Mouse (Mus musculus) forebrain, embryonic 12.5 days (tissue): ENCODE data around the gene Cdnf. TPM values are rescaled to one million over a fixed set of nuclear protein-coding genes. Genes with fewer than 3 reads are reported as not detected.

Source experiments
- ATAC-seq: fragments of 200-750 bp; cut with Nextera tagmentation; 2 replicates; pipeline ENCODE4 v1.8.0; 2017; ENCODE audit warnings: moderate TSS enrichment; ENCODE audit not compliant: low FRiP score
- H3K27ac ChIP-seq: fragments of 300-500 bp; sonication (generic); 2 replicates; pipeline ENCODE4 v1.5.1; 2016; ENCODE audit warnings: mild to moderate bottlenecking
- H3K27me3 ChIP-seq: fragments of 300-500 bp; sonication (generic); 2 replicates; pipeline ENCODE4 v1.6.1; 2016; ENCODE audit warnings: mild to moderate bottlenecking
- H3K36me3 ChIP-seq: fragments of 300-500 bp; sonication (generic); replicated peaks from 2 replicates; pipeline ENCODE4 v1.6.1; 2016; ENCODE audit warnings: mild to moderate bottlenecking
- H3K4me1 ChIP-seq: fragments of 300-500 bp; sonication (generic); 2 replicates; pipeline ENCODE4 v1.6.1; 2016
- H3K4me2 ChIP-seq: fragments of 300-500 bp; sonication (generic); 2 replicates; pipeline ENCODE4 v1.6.1; 2016; ENCODE audit warnings: mild to moderate bottlenecking, moderate library complexity
- H3K4me3 ChIP-seq: fragments of 300-500 bp; sonication (generic); replicated peaks from 2 replicates; pipeline ENCODE4 v1.5.1; 2016; ENCODE audit warnings: mild to moderate bottlenecking
- H3K9ac ChIP-seq: fragments of 300-500 bp; sonication (generic); 2 replicates; pipeline ENCODE4 v1.6.1; 2016; ENCODE audit warnings: mild to moderate bottlenecking
- H3K9me3 ChIP-seq: fragments of 300-500 bp; sonication (generic); 2 replicates; pipeline ENCODE4 v1.6.1; 2016
- WGBS: fragments of 180-500 bp; shearing (Covaris S2); methylation state at CpG from one replicate; pipeline ENCODE4 v1.1.7; 2016; 5-methylcytosine and 5-hydroxymethylcytosine counted together
- polyA plus RNA-seq: library from polyadenylated mRNA; unstranded; fragments of >200 nt; fragmentation: Nextera tagmentation; extraction: Ambion mirVana; gene quantifications from 2 replicates; pipeline ENCODE4 v1.2.1, GENCODE M21; 2016

Cdnf gene
- polyA plus RNA-seq, 1 experiment from 2014 or later, result 0.08 TPM

DNA sequence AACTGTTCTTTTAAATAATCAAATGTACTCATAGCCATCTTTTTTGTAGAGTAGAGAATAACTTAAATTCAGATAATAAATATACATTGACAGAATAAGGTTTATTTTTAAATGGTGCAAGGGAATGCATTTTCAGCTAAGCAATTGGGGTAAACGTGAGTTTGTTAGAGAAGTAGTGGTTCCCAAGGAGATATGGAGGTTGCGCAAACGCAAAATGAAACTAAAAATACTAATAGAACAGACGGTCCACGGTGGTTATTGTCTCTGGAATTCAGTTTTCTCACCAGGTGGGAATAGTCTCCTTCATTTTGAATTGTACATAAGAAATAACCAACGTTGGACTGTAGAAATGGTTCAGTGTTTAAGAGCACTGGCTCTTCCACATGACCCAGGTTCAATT, 13.5 kb downstream of the Cdnf start:
- H3K27me3 ChIP-seq, result no peaks in the 10 kb centered on the region
- 84% methylated on average over 6 of the region's 6 CpGs for WGBS
- H3K4me1 ChIP-seq, result no peaks in the 10 kb centered on the region
- ATAC-seq, result no peak
- H3K36me3 ChIP-seq, result no peaks in the 10 kb centered on the region
- H3K4me2 ChIP-seq, result no peak overlapping the region
- H3K9me3 ChIP-seq, result no peaks in the 10 kb centered on the region
- H3K9ac ChIP-seq, result no peak overlapping the region
- no peak overlapping the region for H3K4me3 ChIP-seq
- H3K27ac ChIP-seq, result no peak overlapping the region

DNA sequence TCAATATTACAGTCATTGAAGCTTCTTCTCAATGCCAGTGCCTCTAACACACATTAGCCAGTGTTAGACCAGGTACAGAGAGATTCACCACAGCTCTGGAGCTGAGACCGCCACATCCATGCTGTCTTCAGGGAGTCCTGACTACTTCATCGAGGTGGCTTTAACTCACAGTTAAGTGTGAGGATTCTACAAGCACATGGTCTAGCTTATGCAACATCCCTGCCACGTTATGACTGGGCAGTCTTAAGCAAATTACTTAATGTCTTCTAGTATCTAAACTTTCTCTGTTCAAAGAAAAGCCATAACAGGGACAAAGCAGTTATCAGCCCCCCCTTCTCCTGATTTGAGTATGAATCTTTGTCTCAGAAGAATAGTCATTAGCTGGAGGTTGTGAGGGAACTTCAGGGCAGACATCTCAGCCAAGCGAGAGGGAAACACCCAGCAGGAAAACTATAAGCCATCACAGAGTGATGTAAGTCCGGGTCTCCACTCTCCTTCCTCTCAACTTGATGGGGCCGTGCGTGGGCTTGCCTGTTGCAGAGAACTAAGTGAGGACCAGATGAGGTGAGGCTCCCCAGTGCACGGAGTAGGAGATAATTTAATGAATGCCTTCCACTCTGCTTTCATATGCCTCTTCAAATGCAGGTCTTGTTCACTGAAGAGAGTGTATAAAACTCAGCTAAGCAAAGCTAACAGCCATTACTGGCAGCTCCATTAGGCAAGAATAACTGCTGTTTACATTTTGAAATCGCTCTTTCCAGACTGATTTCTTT, 28.7 kb downstream of the Cdnf start:
- no peak overlapping the region for H3K4me2 ChIP-seq
- no peaks in the 10 kb centered on the region for H3K27me3 ChIP-seq
- 79% methylated on average over 9 of the region's 9 CpGs for WGBS
- no peak overlapping the region for H3K4me3 ChIP-seq
- H3K27ac ChIP-seq, result no peak overlapping the region
- H3K36me3 ChIP-seq, result no peaks in the 10 kb centered on the region
- ATAC-seq, result no peak
- no peaks in the 10 kb centered on the region for H3K4me1 ChIP-seq
- no peaks in the 10 kb centered on the region for H3K9me3 ChIP-seq
- no peak overlapping the region for H3K9ac ChIP-seq

DNA sequence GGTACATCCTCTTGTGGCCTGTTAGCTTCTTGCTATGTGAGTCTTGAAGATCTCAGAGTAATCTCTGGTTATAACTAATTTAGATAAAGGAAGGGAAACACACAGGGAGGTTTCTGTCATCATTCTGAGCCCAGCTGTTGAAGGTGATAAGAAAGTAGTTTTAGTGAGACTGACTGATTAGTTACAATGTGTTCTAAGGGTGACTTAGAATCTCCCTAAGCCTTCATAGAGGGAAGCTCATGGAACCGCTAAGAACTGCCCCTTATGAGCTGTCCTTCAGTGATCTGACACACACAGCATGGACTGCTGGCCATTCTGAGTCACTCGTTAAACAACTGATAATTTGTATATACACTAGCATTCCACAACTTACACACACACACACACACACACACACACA, 33.2 kb downstream of the Cdnf start:
- Histone ChIP-seq H3K27ac (no peak overlapping the region), H3K36me3 (no peaks in the 10 kb centered on the region), H3K27me3 (no peaks in the 10 kb centered on the region), H3K4me2 (no peak overlapping the region), H3K4me1 (no peaks in the 10 kb centered on the region), H3K9ac (no peak overlapping the region), H3K9me3 (no peaks in the 10 kb centered on the region), H3K4me3 (no peak overlapping the region)
- no peak for ATAC-seq
- WGBS, result 74% methylated on average over 2 of the region's 2 CpGs

DNA sequence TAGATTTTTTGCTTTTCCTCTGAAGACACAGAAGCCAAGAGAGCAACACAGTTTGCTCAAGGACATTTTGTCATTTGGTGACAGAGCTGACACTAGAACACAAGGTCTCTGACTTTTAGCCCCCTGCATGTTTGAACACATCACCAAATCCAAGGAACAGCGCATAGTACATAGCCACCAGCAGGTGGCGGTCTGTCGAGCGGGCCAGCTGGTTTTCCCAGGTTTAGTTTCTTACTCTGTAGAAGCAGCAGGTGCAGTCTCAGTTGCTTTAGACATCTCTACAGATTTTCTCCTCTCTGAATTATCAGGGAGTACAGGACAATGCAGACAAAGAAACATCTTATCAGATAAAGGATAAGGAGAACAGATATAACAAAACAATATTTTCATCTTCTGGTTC, 33.8 kb downstream of the Cdnf start:
- 0% methylated on average over 4 of the region's 4 CpGs for WGBS
- no peak overlapping the region for H3K4me2 ChIP-seq
- no peaks in the 10 kb centered on the region for H3K4me1 ChIP-seq
- H3K27me3 ChIP-seq, result no peaks in the 10 kb centered on the region
- ATAC-seq, result no peak
- no peaks in the 10 kb centered on the region for H3K9me3 ChIP-seq
- H3K9ac ChIP-seq, result no peak overlapping the region
- no peak overlapping the region for H3K4me3 ChIP-seq
- H3K36me3 ChIP-seq, result no peaks in the 10 kb centered on the region
- H3K27ac ChIP-seq, result no peak overlapping the region

DNA sequence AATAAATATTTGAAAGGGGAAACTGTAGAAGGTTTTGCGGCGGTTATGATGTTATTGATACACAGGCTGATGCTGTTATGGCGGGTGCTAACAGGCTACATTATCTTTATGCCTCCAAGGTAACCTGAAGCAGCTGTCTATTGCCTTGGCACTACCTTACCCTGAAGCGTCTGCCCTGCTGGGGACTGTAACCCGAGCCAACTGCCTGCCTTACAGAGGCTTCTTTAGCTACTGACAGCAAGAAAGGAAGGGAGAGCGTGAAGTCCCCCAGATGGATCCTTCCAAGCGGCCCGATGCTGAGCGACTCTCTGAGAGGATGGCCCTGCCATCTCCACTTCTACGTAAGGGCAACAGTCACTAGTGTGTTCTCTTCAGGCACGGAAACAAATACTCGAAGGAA, 57.4 kb downstream of the Cdnf start, which contains the start of gene Fam107b:
Gene Fam107b (plus strand): TSS at position 303 of the 400 bp plus-strand sequence.
- WGBS, result 74% methylated on average over 12 of the region's 12 CpGs
- H3K27ac ChIP-seq, result no peak within 1 kb of the TSS
- H3K4me3 ChIP-seq, result no peak within 1 kb of the TSS
- no peaks in the 10 kb centered on the region for H3K27me3 ChIP-seq
- no peak within 1 kb of the TSS for H3K9ac ChIP-seq
- no peaks in the 10 kb centered on the region for H3K36me3 ChIP-seq
- no peak for ATAC-seq
- H3K4me2 ChIP-seq, result no peak within 1 kb of the TSS
- H3K4me1 ChIP-seq, result no peaks in the 10 kb centered on the region
- H3K9me3 ChIP-seq, result no peaks in the 10 kb centered on the region

DNA sequence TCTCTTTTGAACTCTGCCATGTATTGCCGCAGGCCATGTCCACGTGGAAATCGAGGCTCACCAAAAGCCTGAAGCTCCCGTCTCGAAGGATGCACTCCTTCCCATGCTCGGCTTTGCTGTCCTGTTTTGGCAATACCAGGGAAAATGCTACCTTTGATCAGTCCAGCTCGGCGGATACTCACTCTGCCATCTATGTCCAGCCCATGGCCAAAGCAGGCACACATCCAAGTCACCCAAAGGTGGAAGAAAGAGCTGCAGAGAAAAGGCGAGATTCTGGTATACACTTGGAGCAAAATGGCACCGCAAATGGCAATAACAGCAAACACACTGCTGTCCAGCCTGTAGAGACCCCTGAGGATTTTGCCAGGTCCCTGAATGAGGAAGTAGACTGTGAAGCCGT, 57.8 kb downstream of the Cdnf start:
- no peak overlapping the region for H3K9ac ChIP-seq
- no peaks in the 10 kb centered on the region for H3K36me3 ChIP-seq
- 90% methylated on average over 11 of the region's 11 CpGs for WGBS
- no peak for ATAC-seq
- no peaks in the 10 kb centered on the region for H3K4me1 ChIP-seq
- no peak overlapping the region for H3K27ac ChIP-seq
- H3K4me3 ChIP-seq, result no peak overlapping the region
- no peak overlapping the region for H3K4me2 ChIP-seq
- no peaks in the 10 kb centered on the region for H3K27me3 ChIP-seq
- no peaks in the 10 kb centered on the region for H3K9me3 ChIP-seq

DNA sequence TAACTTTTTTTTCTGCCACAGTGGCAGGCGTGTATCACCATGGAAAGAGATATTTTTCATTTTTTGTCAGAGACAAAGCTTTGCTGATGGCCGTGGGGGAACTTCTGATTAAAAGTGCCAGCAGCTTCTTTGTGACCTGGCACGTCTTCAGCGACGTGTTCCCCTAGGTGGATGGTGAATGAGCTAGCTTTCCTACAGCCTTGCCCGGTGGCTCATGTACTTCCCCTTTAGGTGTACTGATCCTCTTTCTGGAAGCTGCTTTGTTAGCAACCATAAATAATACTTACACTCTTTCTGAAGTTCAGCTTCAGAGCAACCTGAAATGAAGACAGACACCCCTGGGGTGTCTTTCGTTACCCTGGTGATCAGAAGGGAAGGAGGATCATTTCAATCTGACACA, 61.1 kb downstream of the Cdnf start:
- no peak overlapping the region for H3K27ac ChIP-seq
- H3K4me3 ChIP-seq, result no peak overlapping the region
- ATAC-seq, result no peak
- 83% methylated on average over 7 of the region's 7 CpGs for WGBS
- no peaks in the 10 kb centered on the region for H3K27me3 ChIP-seq
- no peaks in the 10 kb centered on the region for H3K9me3 ChIP-seq
- H3K9ac ChIP-seq, result no peak overlapping the region
- H3K4me1 ChIP-seq, result no peaks in the 10 kb centered on the region
- H3K36me3 ChIP-seq, result no peaks in the 10 kb centered on the region
- H3K4me2 ChIP-seq, result no peak overlapping the region

DNA sequence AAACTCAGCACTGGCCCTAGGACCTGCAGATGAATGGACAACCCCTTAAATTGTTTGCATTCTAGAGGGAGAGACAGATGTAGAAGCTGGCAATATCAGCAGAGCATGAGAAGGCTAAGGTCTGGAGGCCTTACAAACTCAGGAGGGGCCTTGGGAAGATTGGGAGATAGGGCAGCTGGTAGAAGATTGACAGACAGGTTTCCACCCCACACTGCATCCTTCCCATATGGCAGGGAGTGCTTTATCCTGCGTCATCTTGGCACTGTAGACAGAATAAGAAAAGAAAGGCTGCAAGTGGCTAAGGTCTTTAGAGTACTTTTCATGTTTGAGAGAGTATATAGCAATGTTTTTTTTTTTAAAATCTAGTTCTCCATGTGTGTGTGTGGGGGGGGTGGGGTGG, 62.3 kb downstream of the Cdnf start:
- no peak overlapping the region for H3K4me3 ChIP-seq
- ATAC-seq, result no peak
- H3K9me3 ChIP-seq, result no peaks in the 10 kb centered on the region
- H3K4me2 ChIP-seq, result no peak overlapping the region
- WGBS, result 92% methylated on average over 1 of the region's 1 CpGs
- H3K27ac ChIP-seq, result no peak overlapping the region
- no peak overlapping the region for H3K9ac ChIP-seq
- H3K27me3 ChIP-seq, result no peaks in the 10 kb centered on the region
- no peaks in the 10 kb centered on the region for H3K4me1 ChIP-seq
- no peaks in the 10 kb centered on the region for H3K36me3 ChIP-seq

Other genes starting within 250 kb of the Cdnf start
- gene Nmt2, start 228.8 kb upstream of the Cdnf start, polyA plus RNA-seq, result 64.2 and 66.9 TPM in 2 replicates
- 16.8 and 17.6 TPM in 2 replicates for gene Rpp38, start 180.4 kb upstream of the Cdnf start, polyA plus RNA-seq
- gene Acbd7, start 176.9 kb upstream of the Cdnf start, polyA plus RNA-seq, result 0.69 and 1.2 TPM in 2 replicates
- gene Olah, start 115.8 kb upstream of the Cdnf start, polyA plus RNA-seq, result not detected in 2 replicates
- 2.1 and 3.2 TPM in 2 replicates for gene Meig1, start 90.4 kb upstream of the Cdnf start, polyA plus RNA-seq
- 7.7 and 8.7 TPM in 2 replicates for gene Dclre1c, start 88.9 kb upstream of the Cdnf start, polyA plus RNA-seq
- gene Suv39h2, start 38.0 kb upstream of the Cdnf start, polyA plus RNA-seq, result 37.8 and 40.3 TPM in 2 replicates
- gene Gm45902, start 240 bp upstream of the Cdnf start, polyA plus RNA-seq, result 11.1 and 11.4 TPM in 2 replicates
- 104 and 107 TPM in 2 replicates for gene Hspa14, start 216 bp upstream of the Cdnf start, polyA plus RNA-seq
- 44.2 and 49.3 TPM in 2 replicates for gene Fam107b, start 57.5 kb downstream of the Cdnf start, polyA plus RNA-seq